9 mouse cellular contexts compared by ENCODE assay signal in the genomic region with DNA sequence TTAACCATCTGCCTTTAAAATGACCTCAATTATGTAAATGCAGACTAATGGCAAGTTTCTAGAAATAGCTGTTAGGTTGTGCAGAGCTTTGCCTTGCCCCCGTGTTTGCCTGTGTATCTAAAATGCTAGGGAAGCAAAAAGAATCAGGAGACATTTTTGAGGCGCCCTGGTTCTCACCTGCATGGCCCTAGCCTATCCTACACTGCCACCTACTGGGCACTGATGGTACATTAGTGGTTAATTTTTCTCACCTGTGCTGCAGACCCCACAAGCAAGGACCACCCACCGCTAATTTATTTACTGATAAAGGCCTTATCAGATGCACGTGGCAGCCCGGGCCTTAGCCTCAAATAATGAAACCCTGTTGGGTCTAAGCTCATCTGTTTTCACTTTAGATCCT. TPM values are rescaled to one million over a fixed set of nuclear protein-coding genes. Genes with fewer than 3 reads are reported as not detected.
DNase-seq lines count a peak whose midpoint lies in the region; ATAC-seq and TF ChIP-seq lines count a peak whose summit lies in the region.
"Had no signal": no experiment of that assay in that cellular context is flagged by ENCODE, and none has a peak within 500 bp of the region (broad histone marks: within the 10 kb centered on the region; RNA-seq: fewer than 3 reads in every experiment).

No protein-coding gene starts in this region.

- ATAC-seq in Patski = no peak
- peak; percentile 47 to 48; a peak in 3 of 4 replicates for ATAC-seq in hematopoietic stem cell, adult 5-6 weeks (replicated peaks in 1 of 2; ENCODE audit: insufficient read depth in 1 of 2, low FRiP score in 2 of 2, low TSS enrichment in 1 of 2, low read depth in 1 of 2, poor library complexity in 2 of 2, severe bottlenecking in 2 of 2)

- POLR2A ChIA-PET in Patski (lab: Charles Lee) = no interaction called here

- CTCF ChIA-PET in Patski (lab: Charles Lee) = interaction anchor here (0.7 to 4.4 kb wide), 4 partner anchors 37 to 292 kb away, joined by 3 to 17 read pairs (median 4); partner anchors contain the start of genes Ankmy1 and Otos

- in situ Hi-C loops in Patski (cut with MboI; ENCODE audit: low pct_unique_long_range_greater_than_20kb) = loop anchor here (5.0 to 25.0 kb wide), 2 partner anchors 79 to 649 kb away; no protein-coding TSS in a partner anchor

- H3K4me1 ChIP-seq in limb, embryonic 10.5 days = no peaks in the 10 kb centered on the region

- H3K27ac ChIP-seq in limb, embryonic 10.5 days = no peak overlapping the region

- peak; percentile 58 for DNase-seq in layer of hippocampus, adult 11-12 months (ENCODE audit: low spot score)
- no peak for DNase-seq in layer of hippocampus, adult 9-10 months (ENCODE audit: low spot score)
- no peak for DNase-seq in Patski (ENCODE audit: low read depth, low spot score)
- DNase-seq in cerebellum, postnatal 10 days = peak; percentile 88 to 93
- DNase-seq in limb, embryonic 10.5 days (ENCODE audit: low spot score) = peak; percentile 78
- peak; percentile 63 for DNase-seq in retina, postnatal 1 day
- peak; percentile 9 for DNase-seq in yolk sac, embryonic 10.5 days (ENCODE audit: low spot score)

- no peaks in the 10 kb centered on the region for H3K9me3 ChIP-seq in limb, embryonic 10.5 days (replicated peaks)

- H3K27me3 ChIP-seq in Patski = peaks cover 18% of the 10 kb centered on the region
- H3K27me3 ChIP-seq in limb, embryonic 10.5 days (ENCODE audit: low read depth, poor library complexity, severe bottlenecking) = peaks cover 7% of the 10 kb centered on the region; the same call in 1 of the 2 replicates

- 8% methylated on average over 5 of the region's 5 CpGs for WGBS in limb, embryonic 10.5 days

- H3K36me3 ChIP-seq in limb, embryonic 10.5 days = no peaks in the 10 kb centered on the region

- TF ChIP-seq CTCF in Patski (IDR thresholded peaks at IDR 0.05) = peak; percentile 90

- H3K4me3 ChIP-seq in limb, embryonic 10.5 days = no peak overlapping the region

RNA-seq across cellular contexts. Expression of gene Olfr1410, which starts 5.4 kb away (rescaled TPM):
- polyA plus RNA-seq in Patski (2021) = not detected
- not detected in 2 replicates for total RNA-seq in hematopoietic stem cell, adult 5-6 weeks (2017)
- polyA plus RNA-seq in limb, embryonic 10.5 days (2016; fragmentation: Nextera tagmentation; extraction: Ambion mirVana) = not detected in 2 replicates
- polyA plus RNA-seq: heart, embryonic 14.5 days had no signal

RNA-seq across cellular contexts. Expression of gene Olfr12, which starts 6.6 kb away (rescaled TPM):
- not detected for polyA plus RNA-seq in Patski (2021)
- total RNA-seq in hematopoietic stem cell, adult 5-6 weeks (2017) = not detected in 2 replicates
- polyA plus RNA-seq in limb, embryonic 10.5 days (2016; fragmentation: Nextera tagmentation; extraction: Ambion mirVana) = not detected in 2 replicates
- polyA plus RNA-seq: heart, embryonic 14.5 days had no signal

RNA-seq across cellular contexts. Expression of gene Olfr1411, which starts 16.8 kb away (rescaled TPM):
- polyA plus RNA-seq in Patski (2021) = not detected
- total RNA-seq in hematopoietic stem cell, adult 5-6 weeks (2017) = not detected in 2 replicates
- polyA plus RNA-seq in limb, embryonic 10.5 days (2016; fragmentation: Nextera tagmentation; extraction: Ambion mirVana) = not detected in 2 replicates
- polyA plus RNA-seq: heart, embryonic 14.5 days had no signal

RNA-seq across cellular contexts. Expression of gene Olfr1412, which starts 25.4 kb away (rescaled TPM):
- polyA plus RNA-seq in Patski (2021) = not detected
- not detected in 2 replicates for total RNA-seq in hematopoietic stem cell, adult 5-6 weeks (2017)
- polyA plus RNA-seq in limb, embryonic 10.5 days (2016; fragmentation: Nextera tagmentation; extraction: Ambion mirVana) = not detected in 2 replicates
- polyA plus RNA-seq: heart, embryonic 14.5 days had no signal

RNA-seq across cellular contexts. Expression of gene Cops9, which starts 30.8 kb away (rescaled TPM):
- polyA plus RNA-seq in Patski (2021) = 240 TPM
- total RNA-seq in hematopoietic stem cell, adult 5-6 weeks (2017) = 99.2 and 139 TPM in 2 replicates
- polyA plus RNA-seq in limb, embryonic 10.5 days (2016; fragmentation: Nextera tagmentation; extraction: Ambion mirVana) = 327 and 345 TPM in 2 replicates

Comparison
In these comparisons a context has a peak if more than half of its experiments do, and no peak if none do; other contexts are left out.
1. DNase-seq: peak in layer of hippocampus, adult 11-12 months (single experiment), cerebellum, postnatal 10 days (2 of 2), limb, embryonic 10.5 days (single experiment), retina, postnatal 1 day (single experiment) and yolk sac, embryonic 10.5 days (single experiment); none in layer of hippocampus, adult 9-10 months (single experiment) and Patski (single experiment).